Mouse (Mus musculus): ENCODE results near the gene Rmnd5b.

DNA sequence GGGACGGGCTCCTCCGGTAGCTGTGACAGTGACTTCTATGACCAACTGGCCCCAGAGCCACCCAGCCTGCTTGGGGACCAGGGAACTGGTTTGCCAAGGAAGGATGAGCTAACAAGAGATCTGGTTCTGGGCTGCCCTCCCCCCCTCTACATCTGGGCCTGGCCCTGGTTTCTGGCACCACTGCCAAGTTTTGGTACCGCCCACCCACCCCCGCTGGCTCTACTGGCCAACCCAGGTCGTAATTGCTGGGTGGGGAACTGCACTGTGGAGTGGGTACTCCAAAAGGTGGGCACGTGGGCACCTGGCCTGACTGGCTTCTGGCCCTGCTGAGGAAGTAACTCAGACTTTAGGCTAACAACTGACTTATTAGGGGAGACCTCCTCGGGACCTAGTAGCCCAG lies 5.1 kb upstream of the Rmnd5b start:
- no peak for TF ChIP-seq GATA1 (IDR thresholded peaks at IDR 0.05; ENCODE audit: borderline replicate concordance, low read length)
- TF ChIP-seq CTCF (IDR thresholded peaks at IDR 0.05; ENCODE audit: low read depth, low read length) = no peak

All from G1E (cell line).